Mouse (Mus musculus) c-Kit-positive CD71-positive TER-119-positive erythroid progenitor cells, embryonic 14.5 days (primary cell): ENCODE measurements around the gene Nacc2.
A peak's percentile ranks its signal among the peaks of the same experiment; 100 is the strongest.

Experiments
- DNase-seq: peaks from one replicate; pipeline ENCODE4 v3.0.0-alpha.2; 2013; ENCODE audit warnings: low spot score

Gene Nacc2

GRCm38 (mm10) chr2:26139545-26140206 is 16.7 kb upstream of the Nacc2 start:
- DNase-seq, result peak; percentile 54

DNA sequence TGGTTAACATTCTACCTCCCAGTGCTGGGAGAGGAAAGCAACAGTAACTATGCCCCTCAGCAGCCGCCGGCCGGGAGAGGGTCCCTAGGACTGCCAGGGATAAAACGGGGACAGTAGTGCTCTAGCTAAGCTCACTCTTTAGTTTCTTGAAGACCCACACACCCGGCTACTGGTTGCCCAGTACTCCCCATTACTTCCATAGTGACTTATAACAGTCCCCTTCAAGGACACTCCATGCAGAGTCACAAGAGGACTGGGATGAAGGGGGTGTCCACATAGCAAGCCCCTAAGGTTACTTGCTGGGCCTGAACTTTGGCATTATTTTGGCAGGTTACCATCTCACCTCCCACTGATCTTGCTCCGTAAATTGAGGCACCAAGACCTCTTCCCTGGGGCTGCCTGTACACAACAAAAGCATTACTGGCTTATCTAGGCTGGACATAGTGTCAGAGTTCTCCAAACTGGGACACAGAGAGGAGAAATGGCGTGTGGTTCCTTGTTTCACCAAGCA is 16.1 kb upstream of the Nacc2 start:
- no peak for DNase-seq

- peak; percentile 68 for DNase-seq
Measured at GRCm38 (mm10) chr2:26138252-26139033, 15.4 kb upstream of the Nacc2 start.

- DNase-seq, result no peak
Measured at GRCm38 (mm10) chr2:26134591-26134990, 11.6 kb upstream of the Nacc2 start.

- DNase-seq, result peak; percentile 43
Measured at GRCm38 (mm10) chr2:26132628-26133551, 9.9 kb upstream of the Nacc2 start.

- no peak for DNase-seq
Measured at GRCm38 (mm10) chr2:26131327-26131726, 8.3 kb upstream of the Nacc2 start.

- DNase-seq, result no peak
Measured at GRCm38 (mm10) chr2:26129962-26130361, 6.9 kb upstream of the Nacc2 start.

GRCm38 (mm10) chr2:26129346-26129745 is 6.3 kb upstream of the Nacc2 start:
- no peak for DNase-seq

GRCm38 (mm10) chr2:26122171-26123078 is 595 bp downstream of the Nacc2 start:
- no peak for DNase-seq

DNA sequence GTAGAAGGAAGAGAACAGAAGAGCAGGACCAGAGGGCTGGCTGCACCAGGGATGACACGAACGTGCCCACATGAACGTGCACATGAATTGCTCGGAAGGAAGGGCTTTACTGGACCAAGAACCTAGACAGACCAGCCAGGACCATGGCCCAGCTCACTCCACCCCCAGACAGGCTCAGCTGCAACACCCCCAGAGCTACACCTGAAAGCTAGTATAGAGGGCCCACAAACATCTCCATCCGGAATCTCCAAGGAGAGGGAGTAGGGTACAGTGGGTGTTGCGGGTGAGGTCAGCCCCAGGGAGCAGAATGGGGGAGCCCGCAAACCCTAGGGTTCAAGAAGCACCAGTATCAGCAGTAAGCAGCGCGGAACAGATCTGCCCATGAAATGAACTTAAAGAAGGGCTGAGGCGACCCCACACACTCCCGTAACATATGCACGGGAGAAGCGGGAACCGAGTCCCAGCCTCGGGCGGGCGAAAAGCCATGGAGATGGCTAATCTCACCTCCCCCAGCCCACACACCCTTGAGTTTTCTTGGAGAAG is 1.4 kb downstream of the Nacc2 start:
- DNase-seq, result no peak

DNA sequence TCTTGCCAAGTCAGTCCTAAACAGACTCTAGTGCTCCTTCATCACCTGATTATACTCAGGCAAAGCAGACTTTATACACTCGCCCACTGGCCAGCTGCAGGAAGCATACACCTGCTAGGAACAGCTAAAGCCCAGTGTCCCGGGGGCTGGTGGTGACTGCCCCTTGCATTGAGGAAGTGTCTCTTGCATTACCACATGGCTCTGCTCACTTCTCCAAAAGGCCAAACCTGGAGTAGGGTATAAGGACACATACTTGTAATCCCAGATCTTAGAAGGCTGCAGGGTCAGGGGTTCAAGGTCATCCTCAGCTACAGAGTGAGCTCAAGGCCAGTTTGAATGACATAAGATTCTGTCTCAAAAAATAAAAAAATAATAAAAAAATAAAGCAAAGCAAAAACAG is 3.4 kb downstream of the Nacc2 start:
- no peak for DNase-seq

- no peak for DNase-seq
Measured at GRCm38 (mm10) chr2:26119310-26119592, 3.8 kb downstream of the Nacc2 start.

- DNase-seq, result no peak
Measured at GRCm38 (mm10) chr2:26118584-26119309, 4.3 kb downstream of the Nacc2 start.

GRCm38 (mm10) chr2:26117580-26117979 is 5.4 kb downstream of the Nacc2 start:
- no peak for DNase-seq

GRCm38 (mm10) chr2:26116550-26116949 is 6.5 kb downstream of the Nacc2 start:
- DNase-seq, result no peak

- DNase-seq, result no peak
Measured at GRCm38 (mm10) chr2:26115215-26115614, 7.8 kb downstream of the Nacc2 start.

- no peak for DNase-seq
Measured at GRCm38 (mm10) chr2:26108237-26108636, 14.8 kb downstream of the Nacc2 start.

DNA sequence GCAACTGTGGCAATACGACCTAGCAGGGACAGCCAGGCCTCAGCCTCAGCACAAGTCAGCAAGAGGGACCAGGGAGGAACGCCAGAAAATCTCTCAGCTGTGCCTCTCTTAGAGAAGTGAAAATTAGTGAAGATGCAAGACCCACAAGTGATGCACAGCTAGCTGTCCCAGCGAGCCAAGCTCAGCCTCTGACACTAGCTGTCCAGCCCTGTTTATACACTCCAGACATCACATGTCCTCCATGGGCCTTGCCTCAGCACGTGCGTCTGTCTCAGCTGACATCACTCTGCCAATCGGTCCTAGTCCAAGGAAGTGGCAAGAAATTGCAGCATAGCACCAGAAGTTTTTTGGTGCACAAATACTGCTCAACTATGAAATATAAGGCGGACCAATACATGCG is 16.0 kb downstream of the Nacc2 start:
- DNase-seq, result no peak

DNA sequence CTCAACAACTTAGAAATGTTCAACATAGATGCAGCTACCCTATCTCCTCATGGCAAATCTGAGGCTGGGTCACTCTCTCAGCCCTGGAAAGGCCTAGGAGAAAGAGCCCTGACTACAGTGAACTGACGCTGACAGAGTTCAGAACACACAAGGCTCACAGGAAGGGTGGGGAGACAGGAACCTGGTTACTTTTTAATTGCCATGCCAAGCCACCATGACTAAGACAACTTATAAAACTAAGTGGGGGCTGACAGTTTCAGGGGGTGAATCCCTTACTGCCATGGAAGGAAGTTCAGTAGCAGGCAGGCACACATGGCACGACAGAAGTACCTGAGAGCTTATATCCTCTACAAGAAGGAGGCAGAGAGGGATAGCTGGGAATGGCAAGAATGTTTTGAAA is 16.8 kb downstream of the Nacc2 start:
- no peak for DNase-seq

- DNase-seq, result no peak
Measured at GRCm38 (mm10) chr2:26100296-26100695, 22.7 kb downstream of the Nacc2 start.

DNA sequence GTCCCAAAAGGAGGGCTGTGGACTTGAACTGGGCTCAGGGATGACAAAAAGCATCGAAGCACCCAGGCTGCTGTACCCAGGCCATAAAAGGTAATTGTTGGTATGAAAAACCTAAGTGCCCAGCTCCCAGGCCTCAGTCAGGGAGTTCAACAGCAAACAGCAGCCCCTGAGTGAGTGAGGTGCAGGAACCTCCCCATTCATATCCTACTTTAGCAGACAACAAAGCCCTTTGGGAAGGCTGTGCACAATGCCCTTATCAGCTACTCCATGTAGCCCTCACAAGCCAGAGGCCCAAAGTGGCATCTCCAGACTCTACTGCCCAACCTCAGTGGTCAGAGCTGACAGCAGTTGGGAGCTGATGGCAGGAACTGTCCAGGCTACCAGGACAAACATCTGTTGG is 23.2 kb downstream of the Nacc2 start:
- DNase-seq, result no peak
